Mouse (Mus musculus): ENCODE data around the gene Fam163a. TPM values are rescaled to one million over a fixed set of nuclear protein-coding genes. Genes with fewer than 3 reads are reported as not detected.

Fam163a gene
- total and polyA plus RNA-seq, 3 experiments: not detected

- no peaks in the 10 kb centered on the region for H3K9me3 ChIP-seq (replicated peaks; ENCODE audit: low read length)
- no peak overlapping the region for H3K27ac ChIP-seq (ENCODE audit: insufficient read depth, low read depth)
- no peaks in the 10 kb centered on the region for H3K27me3 ChIP-seq (replicated peaks)
- DNase-seq (ENCODE audit: extremely low read depth): no peak
- in situ Hi-C loops (cut with MboI; ENCODE audit: low pct_ligation_motif_present, low pct_unique_long_range_greater_than_20kb, low sequenced_read_pairs) (no loop called here), dilution Hi-C loops (cut with MboI; ENCODE audit: extremely low pct_ligation_motif_present, extremely low pct_unique_long_range_greater_than_20kb, low sequenced_read_pairs) (no loop called here)
- no peak overlapping the region for H3K9ac ChIP-seq (ENCODE audit: insufficient read depth, low read depth)
- no peak overlapping the region for H3K4me3 ChIP-seq (replicated peaks in 1 of 3; ENCODE audit: low read depth in 2 of 3, low read length in 2 of 3, poor library complexity in 1 of 3)
- peaks cover 8 to 14% of the 10 kb centered on the region in 2 experiments; a peak in 3 of 4 replicates for H3K4me1 ChIP-seq (ENCODE audit: control insufficient read depth in 1 of 2, insufficient read depth in 2 of 2)
- no peaks in the 10 kb centered on the region for H3K36me3 ChIP-seq (replicated peaks in 1 of 2; ENCODE audit: control insufficient read depth in 1 of 2, insufficient read depth in 1 of 2, low read length in 1 of 2)
- H3K79me2 ChIP-seq (replicated peaks; ENCODE audit: control insufficient read depth, extremely low read depth, insufficient read depth, poor library complexity, severe bottlenecking): no peaks in the 10 kb centered on the region
- no peak overlapping the region for H3K4me2 ChIP-seq (ENCODE audit: insufficient read depth, low read depth, poor library complexity, severe bottlenecking)
- no peak for TF ChIP-seq JUN (IDR thresholded peaks at IDR 0.05; ENCODE audit: insufficient read depth, low read depth, low read length)
- TF ChIP-seq UBTF (IDR thresholded peaks at IDR 0.05; ENCODE audit: low read depth, low read length): no peak
- no peak for TF ChIP-seq USF2 (conservative IDR thresholded peaks at IDR 0.05; ENCODE audit: low read depth, low read length)
- no peak for TF ChIP-seq KAT2A (IDR thresholded peaks at IDR 0.05; ENCODE audit: insufficient replicate concordance, low read length)
- no peak for TF ChIP-seq CHD2 (IDR thresholded peaks at IDR 0.05; ENCODE audit: low read length)
- TF ChIP-seq EP300 (IDR thresholded peaks at IDR 0.05; ENCODE audit: low read length): no peak
- no peak for TF ChIP-seq ELF1 (IDR thresholded peaks at IDR 0.05; ENCODE audit: low read depth, low read length)
- TF ChIP-seq NRF1 (IDR thresholded peaks at IDR 0.05; ENCODE audit: low read depth, low read length): no peak
- no peak for TF ChIP-seq MXI1 (IDR thresholded peaks at IDR 0.05; ENCODE audit: low read depth, low read length)
- no peak for TF ChIP-seq MYC (IDR thresholded peaks at IDR 0.05; ENCODE audit: low read depth, low read length)
- TF ChIP-seq NELFE (IDR thresholded peaks at IDR 0.05; ENCODE audit: low read depth, low read length): no peak
- no peak for TF ChIP-seq MAZ (IDR thresholded peaks at IDR 0.05; ENCODE audit: low read depth, low read length)
- TF ChIP-seq ZC3H11A (IDR thresholded peaks at IDR 0.05; ENCODE audit: low read depth, low read length): no peak
These were observed 128.4 kb downstream of the Fam163a start for GRCm38 (mm10) chr1:156076474-156076873.

- Histone ChIP-seq H3K27me3 (replicated peaks) (no peaks in the 10 kb centered on the region), H3K4me3 (replicated peaks in 1 of 3; ENCODE audit: low read depth in 2 of 3, low read length in 2 of 3, poor library complexity in 1 of 3) (no peak overlapping the region), H3K9me3 (replicated peaks; ENCODE audit: low read length) (no peaks in the 10 kb centered on the region), H3K79me2 (replicated peaks; ENCODE audit: control insufficient read depth, extremely low read depth, insufficient read depth, poor library complexity, severe bottlenecking) (no peaks in the 10 kb centered on the region), H3K4me1 (ENCODE audit: control insufficient read depth in 1 of 2, insufficient read depth in 2 of 2) (peaks cover 8 to 14% of the 10 kb centered on the region in 2 experiments; a peak in 3 of 4 replicates), H3K9ac (ENCODE audit: insufficient read depth, low read depth) (no peak overlapping the region), H3K27ac (ENCODE audit: insufficient read depth, low read depth) (no peak overlapping the region), H3K36me3 (replicated peaks in 1 of 2; ENCODE audit: control insufficient read depth in 1 of 2, insufficient read depth in 1 of 2, low read length in 1 of 2) (no peaks in the 10 kb centered on the region), H3K4me2 (ENCODE audit: insufficient read depth, low read depth, poor library complexity, severe bottlenecking) (no peak overlapping the region)
- dilution Hi-C loops (cut with MboI; ENCODE audit: extremely low pct_ligation_motif_present, extremely low pct_unique_long_range_greater_than_20kb, low sequenced_read_pairs) (no loop called here), in situ Hi-C loops (cut with MboI; ENCODE audit: low pct_ligation_motif_present, low pct_unique_long_range_greater_than_20kb, low sequenced_read_pairs) (no loop called here)
- TF ChIP-seq MXI1 (IDR thresholded peaks at IDR 0.05; ENCODE audit: low read depth, low read length): no peak
- no peak for TF ChIP-seq MYC (IDR thresholded peaks at IDR 0.05; ENCODE audit: low read depth, low read length)
- TF ChIP-seq KAT2A (IDR thresholded peaks at IDR 0.05; ENCODE audit: insufficient replicate concordance, low read length): no peak
- TF ChIP-seq ZKSCAN1 (IDR thresholded peaks at IDR 0.05; ENCODE audit: borderline replicate concordance, low read depth, low read length): no peak
- TF ChIP-seq NRF1 (IDR thresholded peaks at IDR 0.05; ENCODE audit: low read depth, low read length): no peak
- no peak for TF ChIP-seq JUN (IDR thresholded peaks at IDR 0.05; ENCODE audit: insufficient read depth, low read depth, low read length)
- no peak for TF ChIP-seq ELF1 (IDR thresholded peaks at IDR 0.05; ENCODE audit: low read depth, low read length)
- no peak for TF ChIP-seq POLR2AphosphoS2 (IDR thresholded peaks at IDR 0.05; ENCODE audit: low read depth, low read length)
- TF ChIP-seq SIN3A (IDR thresholded peaks at IDR 0.05; ENCODE audit: low read length): no peak
- TF ChIP-seq SMC3 (IDR thresholded peaks at IDR 0.05; ENCODE audit: low read depth, low read length): no peak
- TF ChIP-seq CTCF (conservative IDR thresholded peaks at IDR 0.05 in 1 of 2, IDR thresholded peaks at IDR 0.05 in 1 of 2; ENCODE audit: low read depth in 2 of 2, low read length in 2 of 2): no peak
- TF ChIP-seq POLR2A (IDR thresholded peaks at IDR 0.05; ENCODE audit: low read depth, low read length): no peak
- TF ChIP-seq GABPA (IDR thresholded peaks at IDR 0.05; ENCODE audit: insufficient replicate concordance, low read depth, low read length): no peak
- no peak for TF ChIP-seq MAFK (IDR thresholded peaks at IDR 0.05; ENCODE audit: insufficient replicate concordance, low read length)
- TF ChIP-seq USF1 (IDR thresholded peaks at IDR 0.05; ENCODE audit: low read depth, low read length): no peak
- no peak for TF ChIP-seq ZNF384 (IDR thresholded peaks at IDR 0.05; ENCODE audit: low read depth, low read length)
- TF ChIP-seq MAZ (IDR thresholded peaks at IDR 0.05; ENCODE audit: low read depth, low read length): no peak
- TF ChIP-seq PAX5 (IDR thresholded peaks at IDR 0.05; ENCODE audit: low read length): no peak
- no peak for TF ChIP-seq TCF12 (IDR thresholded peaks at IDR 0.05; ENCODE audit: low read depth, low read length)
- TF ChIP-seq HCFC1 (IDR thresholded peaks at IDR 0.05; ENCODE audit: low read depth, low read length): no peak
- no peak for DNase-seq (ENCODE audit: extremely low read depth)
These were observed 130.3 kb downstream of the Fam163a start for GRCm38 (mm10) chr1:156074575-156074974.

Data from CH12.LX (cell line).